Mouse (Mus musculus): Measurements from ENCODE around the gene Sdc3.
A peak's percentile ranks its signal among the peaks of the same experiment; 100 is the strongest.

The Sdc3 gene

GRCm38 (mm10) chr4:130793180-130793501, 804 bp downstream of the Sdc3 start:
- DNase-seq (ENCODE audit: extremely low spot score, low spot score) = no peak

- DNase-seq (ENCODE audit: extremely low spot score, low spot score) = no peak
Measured at GRCm38 (mm10) chr4:130794771-130795170, 2.4 kb downstream of the Sdc3 start.

- DNase-seq (ENCODE audit: extremely low spot score, low spot score) = no peak
Measured at GRCm38 (mm10) chr4:130795970-130796369, 3.6 kb downstream of the Sdc3 start.

- DNase-seq (ENCODE audit: extremely low spot score, low spot score) = no peak
Measured at GRCm38 (mm10) chr4:130797201-130798051, 5.1 kb downstream of the Sdc3 start.

GRCm38 (mm10) chr4:130798416-130798815, 6.1 kb downstream of the Sdc3 start:
- DNase-seq (ENCODE audit: extremely low spot score, low spot score) = no peak

GRCm38 (mm10) chr4:130799118-130799517, 6.8 kb downstream of the Sdc3 start:
- no peak for DNase-seq (ENCODE audit: extremely low spot score, low spot score)

- no peak for DNase-seq (ENCODE audit: extremely low spot score, low spot score)
Measured at GRCm38 (mm10) chr4:130799582-130799981, 7.2 kb downstream of the Sdc3 start.

- no peak for DNase-seq (ENCODE audit: extremely low spot score, low spot score)
Measured at GRCm38 (mm10) chr4:130800147-130800546, 7.8 kb downstream of the Sdc3 start.

- no peak for DNase-seq (ENCODE audit: extremely low spot score, low spot score)
Measured at GRCm38 (mm10) chr4:130801198-130801597, 8.9 kb downstream of the Sdc3 start.

GRCm38 (mm10) chr4:130801624-130802329, 9.4 kb downstream of the Sdc3 start:
- no peak for DNase-seq (ENCODE audit: extremely low spot score, low spot score)

- DNase-seq (ENCODE audit: extremely low spot score, low spot score) = no peak
Measured at GRCm38 (mm10) chr4:130803591-130803990, 11.3 kb downstream of the Sdc3 start.

GRCm38 (mm10) chr4:130804292-130804691, 12.0 kb downstream of the Sdc3 start:
- no peak for DNase-seq (ENCODE audit: extremely low spot score, low spot score)

- DNase-seq (ENCODE audit: extremely low spot score, low spot score) = peak; percentile 47
Measured at GRCm38 (mm10) chr4:130804771-130805361, 12.5 kb downstream of the Sdc3 start.

GRCm38 (mm10) chr4:130805746-130806145, 13.4 kb downstream of the Sdc3 start:
- DNase-seq (ENCODE audit: extremely low spot score, low spot score) = no peak

GRCm38 (mm10) chr4:130806746-130807145, 14.4 kb downstream of the Sdc3 start:
- no peak for DNase-seq (ENCODE audit: extremely low spot score, low spot score)

GRCm38 (mm10) chr4:130809784-130810183, 17.4 kb downstream of the Sdc3 start:
- DNase-seq (ENCODE audit: extremely low spot score, low spot score) = no peak

- no peak for DNase-seq (ENCODE audit: extremely low spot score, low spot score)
Measured at GRCm38 (mm10) chr4:130810845-130811244, 18.5 kb downstream of the Sdc3 start.

- DNase-seq (ENCODE audit: extremely low spot score, low spot score) = no peak
Measured at GRCm38 (mm10) chr4:130811385-130811784, 19.0 kb downstream of the Sdc3 start.

GRCm38 (mm10) chr4:130813958-130814357, 21.6 kb downstream of the Sdc3 start:
- no peak for DNase-seq (ENCODE audit: extremely low spot score, low spot score)

- no peak for DNase-seq (ENCODE audit: extremely low spot score, low spot score)
Measured at GRCm38 (mm10) chr4:130814742-130815330, 22.5 kb downstream of the Sdc3 start.

GRCm38 (mm10) chr4:130815860-130816259, 23.5 kb downstream of the Sdc3 start:
- DNase-seq (ENCODE audit: extremely low spot score, low spot score) = no peak

- DNase-seq (ENCODE audit: extremely low spot score, low spot score) = no peak
Measured at GRCm38 (mm10) chr4:130819806-130820205, 27.5 kb downstream of the Sdc3 start.

Measured in neural tube, embryonic 10.5 days (tissue).